Mouse (Mus musculus): ENCODE data around the gene Ccer2. TPM values are rescaled to one million over a fixed set of nuclear protein-coding genes. Genes with fewer than 3 reads are reported as not detected.

Ccer2 gene
- total RNA-seq, 1 experiment from 2014 or later: not detected

- DNase-seq: no peak
Measured at GRCm38 (mm10) chr7:28758623-28759022, 2.6 kb downstream of the Ccer2 start.

- no peak for DNase-seq
Measured at GRCm38 (mm10) chr7:28761907-28762306, 5.9 kb downstream of the Ccer2 start.

- no peak for DNase-seq
Measured at GRCm38 (mm10) chr7:28765211-28765610, 9.2 kb downstream of the Ccer2 start.

- DNase-seq: peak; percentile 90
Measured at GRCm38 (mm10) chr7:28766173-28766879, 10.4 kb downstream of the Ccer2 start, which contains the start of gene Sirt2. Sirt2 (plus strand) TSS chr7:28766735.

- DNase-seq: no peak
Measured at GRCm38 (mm10) chr7:28766910-28767309, 10.9 kb downstream of the Ccer2 start.

GRCm38 (mm10) chr7:28767462-28767965 lies 11.5 kb downstream of the Ccer2 start, which contains the start of gene Nfkbib:
Nfkbib (minus strand) TSS chr7:28767512.
- no peak for DNase-seq

GRCm38 (mm10) chr7:28769414-28769958 lies 13.5 kb downstream of the Ccer2 start:
- DNase-seq: no peak

GRCm38 (mm10) chr7:28770309-28770708 lies 14.3 kb downstream of the Ccer2 start:
- DNase-seq: no peak

- DNase-seq: no peak
Measured at GRCm38 (mm10) chr7:28771867-28772266, 15.9 kb downstream of the Ccer2 start.

GRCm38 (mm10) chr7:28773163-28773562 lies 17.2 kb downstream of the Ccer2 start:
- no peak for DNase-seq

- DNase-seq: no peak
Measured at GRCm38 (mm10) chr7:28774164-28774563, 18.2 kb downstream of the Ccer2 start.

GRCm38 (mm10) chr7:28775129-28775528 lies 19.2 kb downstream of the Ccer2 start:
- DNase-seq: no peak

GRCm38 (mm10) chr7:28778825-28779224 lies 22.9 kb downstream of the Ccer2 start:
- DNase-seq: no peak

GRCm38 (mm10) chr7:28780067-28780658 lies 24.2 kb downstream of the Ccer2 start:
- DNase-seq: peak; percentile 85

- DNase-seq: no peak
Measured at GRCm38 (mm10) chr7:28780857-28781256, 24.9 kb downstream of the Ccer2 start.

GRCm38 (mm10) chr7:28781261-28781663 lies 25.3 kb downstream of the Ccer2 start:
- DNase-seq: no peak

- no peak for DNase-seq
Measured at GRCm38 (mm10) chr7:28785161-28785560, 29.2 kb downstream of the Ccer2 start.

- no peak for DNase-seq
Measured at GRCm38 (mm10) chr7:28787884-28788283, 31.9 kb downstream of the Ccer2 start.

GRCm38 (mm10) chr7:28788307-28789195 lies 32.6 kb downstream of the Ccer2 start, which contains the start of gene Rinl:
Rinl (plus strand) TSS chr7:28788969.
- DNase-seq: no peak

GRCm38 (mm10) chr7:28789235-28789634 lies 33.3 kb downstream of the Ccer2 start:
- DNase-seq: no peak

- DNase-seq: no peak
Measured at GRCm38 (mm10) chr7:28790066-28790806, 34.3 kb downstream of the Ccer2 start.

All from adrenal gland, postnatal 25 days (tissue).